Mouse (Mus musculus): ENCODE measurements around the gene Yipf3.

DNA sequence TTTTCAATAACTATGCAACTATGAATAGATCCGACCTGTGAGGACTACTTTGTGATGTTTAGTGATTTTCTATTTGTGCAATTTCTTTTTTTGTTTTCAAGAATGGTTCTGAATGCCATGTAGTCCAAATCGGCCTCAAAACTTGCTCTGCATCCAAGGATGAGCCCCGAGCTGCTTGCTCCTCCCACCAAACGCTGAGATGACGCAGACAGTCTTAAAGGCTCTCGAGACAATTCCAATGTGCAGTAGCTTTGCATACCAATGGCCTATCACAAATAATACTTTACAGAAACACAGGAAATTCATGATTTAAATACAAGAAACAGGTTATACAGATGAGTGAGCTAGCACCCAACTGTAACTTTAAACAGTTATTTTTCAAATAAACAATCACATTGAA, 46.7 kb upstream of the Yipf3 start:
- no peak for TF ChIP-seq CTCF (IDR thresholded peaks at IDR 0.05; ENCODE audit: borderline replicate concordance, control insufficient read depth, extremely low read depth, insufficient read depth, low read length, poor library complexity)
- TF ChIP-seq POLR2A (IDR thresholded peaks at IDR 0.05; ENCODE audit: control insufficient read depth, extremely low read depth, insufficient read depth, low read length, poor library complexity): no peak
